Mouse (Mus musculus) lung, postnatal 0 days (tissue): ENCODE measurements at regions not wholly inside any gene's neighbourhood (a gene's known extent, or its start where the extent isn't known, plus 50 kb on each side); places are given as distances from the start of the nearest gene placed in this dataset.

Experiments
- CTCF ChIP-seq: IDR thresholded peaks from 2 replicates; pipeline ENCODE4 v1.5.1; 2016; ENCODE audit warnings: antibody characterized with exemption, mild to moderate bottlenecking
- EP300 ChIP-seq: IDR thresholded peaks from 2 replicates; pipeline ENCODE4 v1.6.1; 2016; ENCODE audit warnings: antibody characterized with exemption, mild to moderate bottlenecking, control low read depth

- TF ChIP-seq CTCF = no peak
- no peak for TF ChIP-seq EP300
These were observed 919.2 kb upstream of the Vwc2 start for GRCm38 (mm10) chr11:10194774-10195173.
